Mouse (Mus musculus) c-Kit-positive CD71-positive TER-119-positive erythroid progenitor cells, embryonic 14.5 days (primary cell): ENCODE results near the gene Tbc1d16.
"Not testable (repeated sequence)": the region's sequence is repeated elsewhere in the genome, so short reads cannot be mapped to it uniquely, and the experiment has no call there.

Experiments used
- DNase-seq: peaks from one replicate; pipeline ENCODE4 v3.0.0-alpha.2; 2013; ENCODE audit warnings: low spot score

Gene Tbc1d16

DNA sequence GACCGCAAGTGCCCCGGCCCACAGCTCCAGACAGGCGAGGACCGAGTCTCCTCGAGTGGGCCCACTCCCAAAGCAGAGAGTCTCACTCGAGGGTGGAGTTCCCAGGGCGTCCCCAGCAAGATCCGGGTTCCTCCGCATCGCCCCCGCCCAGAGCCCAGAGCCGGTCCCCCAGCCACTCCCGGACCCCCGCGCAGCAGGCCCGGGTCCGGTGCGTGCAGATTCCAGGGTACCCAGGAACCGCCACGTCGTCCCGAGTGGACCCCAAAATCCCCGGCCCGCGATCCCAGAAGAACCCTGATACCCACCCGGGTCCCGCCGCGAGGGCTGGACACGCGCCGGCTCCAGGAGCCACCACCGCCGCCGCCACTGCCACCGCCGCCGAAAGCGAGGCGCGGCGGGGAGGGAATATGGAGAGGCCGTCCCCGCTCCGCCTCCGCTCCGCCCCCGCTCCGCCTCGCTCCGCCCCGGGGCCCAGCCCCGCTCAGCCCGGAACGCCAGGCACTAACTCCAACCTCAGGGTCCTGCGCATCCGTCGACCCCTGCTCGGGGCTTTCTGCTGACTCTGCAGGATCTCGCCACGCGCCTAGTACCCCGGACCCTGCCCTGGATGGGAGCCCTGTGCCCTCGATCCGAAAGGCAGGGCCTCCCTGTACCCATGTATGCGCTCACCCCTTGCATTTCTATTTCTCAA is at the start of gene Tbc1d16, which contains the start of gene Ccdc40:
Tbc1d16 (minus strand) TSS at position 409 of the 691 bp plus-strand sequence.
Ccdc40 (plus strand) TSS at position 482 of the 691 bp plus-strand sequence.
- DNase-seq = peak; percentile 48

DNA sequence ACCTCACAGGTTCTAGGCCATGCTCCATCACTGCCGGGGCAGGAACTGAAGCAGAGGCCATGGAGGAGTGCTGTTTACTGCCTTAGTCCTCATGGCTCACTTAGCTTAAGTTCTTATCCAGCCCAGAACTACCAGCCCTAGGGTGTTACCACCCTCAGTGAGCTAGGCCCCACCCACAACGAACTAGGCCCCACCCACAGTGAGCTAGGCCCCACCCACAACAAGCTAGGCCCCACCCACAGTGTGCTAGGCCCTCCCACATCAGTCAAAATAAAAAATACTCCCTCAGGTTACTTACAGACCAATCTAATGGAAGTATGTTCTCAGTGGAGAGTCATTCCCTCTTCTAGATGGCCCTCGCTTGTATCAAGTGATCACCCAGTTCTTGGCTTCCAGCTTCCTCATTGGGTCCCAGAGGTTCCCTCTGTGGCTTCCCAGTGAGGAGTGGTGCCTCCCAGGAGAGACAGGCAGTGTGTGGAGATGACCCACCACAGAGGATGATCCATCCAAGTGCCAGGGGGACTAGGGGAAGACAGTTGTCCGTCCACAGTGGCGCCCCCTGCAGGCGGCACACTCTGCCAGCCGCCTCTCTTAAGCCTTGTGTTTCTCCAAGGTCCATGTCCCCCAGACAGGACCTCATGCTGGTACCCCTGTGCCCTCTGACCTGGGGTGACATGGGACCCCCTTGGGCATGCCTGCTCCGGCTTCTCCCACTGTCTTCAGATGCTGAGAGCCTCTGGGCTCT is 45.1 kb upstream of the Tbc1d16 start:
- DNase-seq = no peak

DNA sequence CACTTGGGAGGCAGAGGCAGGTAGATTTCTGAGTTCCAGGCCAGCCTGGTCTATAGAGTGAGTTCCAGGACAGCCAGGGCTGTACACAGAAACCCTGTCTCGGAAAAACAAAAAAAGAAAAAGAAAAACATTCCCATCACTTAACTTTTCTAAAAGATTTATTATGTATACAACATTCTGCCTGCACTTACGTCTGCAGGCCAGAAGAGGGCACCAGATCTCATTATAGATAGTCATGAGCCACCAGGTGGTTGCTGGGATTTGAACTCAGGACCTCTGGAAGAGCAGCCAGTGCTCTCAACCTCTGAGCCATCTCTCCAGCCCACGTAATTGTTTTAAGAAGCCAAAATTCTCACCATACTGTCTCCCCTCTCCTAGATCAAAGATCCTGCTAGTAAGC is 44.2 kb upstream of the Tbc1d16 start:
- DNase-seq = not testable (repeated sequence)

DNA sequence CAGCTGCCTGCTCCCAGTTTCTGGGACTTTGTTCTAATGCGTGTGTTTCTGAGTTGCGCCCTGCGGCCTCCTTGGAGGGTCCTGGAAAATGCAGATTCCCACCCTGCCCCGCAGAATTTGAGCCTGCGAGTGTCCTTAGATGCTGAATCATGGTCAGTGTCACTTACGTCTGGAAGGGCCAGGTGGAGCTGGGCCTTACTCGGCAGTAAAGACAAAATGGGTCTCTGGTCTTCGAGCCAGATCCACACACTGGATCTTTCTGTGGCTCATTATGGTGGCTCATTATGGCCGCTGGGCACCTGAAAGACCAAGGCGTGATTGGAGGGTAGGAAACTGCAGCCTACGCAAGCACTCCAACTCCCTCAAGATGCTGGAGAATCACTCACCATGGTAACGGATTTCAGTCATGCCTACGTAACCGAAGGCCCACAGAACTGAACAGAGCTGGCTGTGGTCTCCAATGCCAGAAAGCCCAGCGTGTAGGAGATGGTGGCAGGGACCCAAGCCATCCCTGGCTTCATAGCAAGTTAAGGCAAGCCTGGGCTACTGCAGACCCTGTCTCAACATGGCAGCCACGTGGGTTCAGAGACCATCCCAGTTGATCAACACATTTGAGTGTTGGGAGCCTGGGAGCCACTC is 40.4 kb upstream of the Tbc1d16 start:
- no peak for DNase-seq

DNA sequence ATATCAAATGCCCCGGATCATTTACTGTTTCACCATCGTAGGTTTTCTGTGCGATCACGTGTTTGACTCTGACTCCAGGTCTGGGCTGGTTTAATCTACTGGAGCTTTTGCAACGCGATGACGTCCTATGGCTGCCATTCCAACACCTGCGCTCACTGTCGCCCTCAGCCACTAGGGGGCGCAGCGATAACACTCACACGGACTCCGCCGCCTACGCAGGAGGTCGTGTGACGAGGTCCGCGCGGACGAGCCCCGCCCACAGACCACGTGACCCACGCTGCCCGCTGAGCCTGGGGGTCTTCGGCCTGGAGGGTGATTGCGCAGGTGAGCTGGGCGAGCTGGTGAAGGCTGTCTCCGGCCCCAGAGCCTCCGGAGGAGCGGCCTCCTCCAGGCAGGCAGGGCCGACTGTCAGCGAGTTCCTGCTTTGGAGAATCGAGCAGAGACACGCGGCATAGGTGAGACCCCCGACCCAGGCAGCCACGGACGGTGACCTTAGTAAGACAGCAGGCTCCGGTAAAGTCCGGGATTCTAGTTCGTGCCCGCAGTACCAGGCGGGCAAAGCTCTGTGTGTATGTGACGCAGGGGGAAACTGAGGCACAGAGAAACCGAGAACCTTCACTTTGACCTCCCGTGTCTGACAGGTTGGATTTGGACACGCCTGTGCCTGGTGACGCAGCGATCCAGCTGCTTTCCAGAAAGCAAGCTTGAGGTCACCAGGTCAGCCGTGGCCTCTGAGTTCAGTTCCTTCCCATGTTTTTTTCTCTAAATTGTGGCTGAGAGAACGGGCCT is 39.7 kb upstream of the Tbc1d16 start, which contains the start of gene Gaa:
Gaa (plus strand) TSS at position 120 of the 789 bp plus-strand sequence.
- DNase-seq = peak; percentile 98

DNA sequence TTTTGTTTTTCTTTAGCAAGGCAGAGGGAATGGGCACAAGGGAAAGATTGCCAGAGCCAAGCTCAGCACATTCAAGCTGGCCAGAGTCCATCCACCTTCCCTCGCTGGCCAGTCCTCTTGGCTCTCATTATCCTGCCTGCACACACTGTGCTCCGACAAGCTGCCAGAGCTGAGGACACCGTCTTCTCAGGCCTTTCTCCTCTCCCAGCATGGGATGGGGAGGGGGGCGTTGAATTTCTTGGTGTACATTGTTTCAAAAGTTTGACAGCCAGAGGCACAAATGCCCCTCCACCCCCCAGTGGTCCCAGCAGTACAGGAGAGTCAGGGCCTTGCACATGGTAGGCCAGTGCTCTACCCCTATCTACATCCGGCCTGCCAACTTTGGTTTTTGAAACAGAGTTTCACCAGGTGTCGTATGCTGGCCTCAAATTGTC is 39.0 kb upstream of the Tbc1d16 start:
- DNase-seq = no peak

DNA sequence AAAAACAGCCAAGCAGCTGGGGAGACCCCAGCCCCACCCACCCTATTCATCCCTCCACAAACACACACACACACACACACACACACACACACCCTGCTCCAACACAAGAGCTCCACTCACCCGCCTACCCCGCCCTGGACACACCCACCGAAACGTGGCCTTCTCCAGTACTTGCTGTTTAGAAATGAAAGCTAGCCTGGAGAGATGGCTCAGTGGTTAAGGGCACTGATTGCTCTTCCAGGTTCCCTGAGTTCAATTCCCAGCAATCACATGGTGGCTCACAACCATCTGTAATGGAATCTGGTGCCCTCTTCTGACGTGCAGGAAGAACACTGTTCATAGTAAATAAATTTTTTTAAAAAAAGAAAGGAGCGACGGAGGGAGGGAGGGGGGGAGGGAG is 37.5 kb upstream of the Tbc1d16 start:
- no peak for DNase-seq

DNA sequence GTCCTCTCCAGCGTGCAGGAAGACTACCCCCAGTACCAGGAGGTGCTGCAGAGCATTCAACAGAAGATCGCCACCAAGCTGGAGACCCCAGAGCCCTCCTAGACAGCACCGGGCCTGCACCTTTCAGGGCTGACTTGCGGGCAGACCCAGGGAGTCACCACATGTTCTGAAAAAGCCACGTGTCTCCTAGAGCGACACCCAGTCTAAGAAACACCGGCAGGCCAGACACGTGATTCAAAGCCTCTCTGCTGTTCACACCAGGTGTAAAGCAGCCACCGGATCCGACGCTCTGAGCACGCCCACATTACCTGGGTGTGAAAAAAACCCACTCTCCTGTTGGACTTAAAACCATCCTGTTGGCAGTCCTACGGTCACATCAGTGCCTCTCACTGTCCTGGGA is 36.1 kb upstream of the Tbc1d16 start:
- DNase-seq = no peak

DNA sequence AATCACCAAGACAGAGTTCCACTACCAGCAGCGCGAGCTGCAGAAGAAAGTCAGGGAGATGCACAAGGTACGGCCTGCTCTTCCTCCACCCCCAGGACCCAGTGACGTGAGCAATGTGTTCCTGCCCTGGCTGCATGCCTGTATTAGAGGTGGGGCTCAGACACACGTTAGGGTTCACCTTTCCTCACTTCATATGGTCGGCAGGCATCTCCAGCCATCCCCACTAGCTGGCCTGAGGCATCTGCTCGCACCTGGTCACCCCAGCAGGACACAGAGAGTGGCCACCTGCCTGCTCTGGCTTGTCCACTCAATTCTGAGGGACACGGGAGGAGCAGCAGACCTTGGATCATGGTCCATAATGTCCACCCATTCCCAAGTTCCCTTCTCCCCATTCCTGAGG is 31.7 kb upstream of the Tbc1d16 start:
- no peak for DNase-seq

DNA sequence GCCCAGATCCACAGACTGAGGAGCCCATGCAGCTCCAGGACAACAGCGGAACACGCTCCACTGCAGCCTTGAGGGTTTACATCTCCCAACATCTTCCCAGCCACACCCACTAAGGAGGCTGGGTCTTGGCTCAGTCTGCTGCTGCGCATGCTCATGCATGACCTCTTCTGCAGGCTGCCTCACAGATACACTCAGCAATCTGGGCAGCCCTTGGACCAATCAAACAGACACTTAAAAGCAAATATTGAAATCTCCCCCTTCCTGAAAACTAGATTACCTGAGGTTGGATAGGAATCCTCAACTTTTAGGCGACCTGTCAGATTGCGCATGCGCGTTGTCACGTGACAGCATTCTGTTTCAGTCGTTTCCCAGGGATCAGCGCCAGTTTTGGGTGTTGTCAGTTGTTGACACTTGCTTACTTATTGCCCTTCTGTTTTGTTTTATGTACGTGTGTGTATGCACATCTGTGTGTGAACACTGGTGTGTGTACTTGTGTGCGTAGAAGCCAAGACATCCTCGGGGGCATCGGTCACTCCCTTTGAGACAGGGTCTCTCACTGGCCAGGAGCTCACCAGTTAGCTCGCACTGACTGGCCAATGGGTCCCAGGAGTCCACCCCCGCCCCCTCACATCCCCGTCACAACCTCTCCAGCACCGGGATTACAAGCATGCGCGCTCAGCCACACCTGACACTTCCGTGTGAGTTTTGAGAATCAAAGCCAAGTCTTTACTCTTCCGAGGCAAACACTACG is 30.4 kb upstream of the Tbc1d16 start:
- DNase-seq = peak; percentile 61

DNA sequence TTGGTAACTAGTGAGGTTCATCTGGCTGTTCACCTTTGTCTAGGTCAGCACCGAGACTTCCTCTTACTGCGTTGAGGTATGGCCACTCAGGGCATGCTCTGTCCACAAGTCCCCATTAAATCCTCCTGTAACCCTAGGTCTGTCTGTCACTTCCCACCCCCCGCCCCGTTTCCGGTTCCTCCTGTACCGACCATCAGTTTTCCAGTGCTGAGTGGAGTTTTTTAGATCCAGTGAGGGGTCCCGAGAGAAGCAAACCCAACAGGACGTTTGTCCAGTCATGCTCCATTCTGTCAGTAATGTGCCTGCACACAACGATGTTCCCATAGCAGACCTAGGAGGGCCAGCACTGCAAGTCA is 29.9 kb upstream of the Tbc1d16 start:
- DNase-seq = no peak

DNA sequence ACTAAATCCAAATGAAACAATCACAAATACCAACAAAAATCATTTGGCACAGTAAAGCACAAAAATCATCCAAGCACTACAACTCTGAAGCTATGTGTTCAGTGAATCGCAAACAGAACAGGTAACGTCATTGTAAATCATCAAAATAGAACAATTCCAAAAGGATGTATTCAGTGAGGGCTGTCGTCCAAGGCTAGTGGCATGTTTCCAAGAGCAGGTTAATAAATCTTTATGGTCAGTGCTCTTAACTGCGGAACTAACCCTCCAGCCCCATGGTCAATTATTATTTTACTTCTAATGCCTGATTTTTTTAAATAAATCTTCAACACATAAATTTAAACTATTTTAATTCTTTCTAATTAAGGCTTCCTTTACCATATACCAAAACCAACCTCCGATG is 28.3 kb upstream of the Tbc1d16 start:
- DNase-seq = not testable (repeated sequence)

DNA sequence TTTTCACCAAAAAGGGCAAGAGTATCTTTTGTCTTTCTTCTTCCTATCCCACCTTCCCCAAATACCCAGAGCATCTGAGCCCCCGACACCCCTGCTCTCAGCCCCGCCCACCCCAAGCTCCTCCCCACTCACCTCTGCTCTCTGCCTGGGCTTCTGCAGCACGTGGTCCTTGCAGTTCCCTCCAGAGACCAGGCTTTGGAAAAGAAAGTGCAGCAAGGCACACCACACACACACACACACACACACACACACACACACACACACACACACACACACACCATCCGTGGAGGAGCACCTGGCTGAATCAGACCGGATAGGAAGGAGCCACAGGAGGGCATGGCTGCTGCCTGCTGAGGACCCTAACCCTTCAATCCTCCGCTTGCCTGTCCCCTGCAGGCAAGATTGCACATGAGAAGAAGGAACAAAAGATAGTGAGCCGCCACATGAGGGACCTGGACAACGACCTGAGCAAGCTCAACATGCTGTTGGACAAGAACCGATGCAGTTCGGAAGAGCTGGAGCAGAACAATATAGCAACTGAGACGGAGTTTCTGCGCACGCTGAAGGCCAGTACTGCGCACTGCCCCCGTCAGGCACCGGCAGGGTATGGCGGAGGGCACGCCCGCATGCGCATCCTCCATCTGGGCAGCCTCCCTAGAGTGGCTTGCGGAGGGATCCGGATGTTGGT is 24.7 kb upstream of the Tbc1d16 start:
- DNase-seq = no peak

DNA sequence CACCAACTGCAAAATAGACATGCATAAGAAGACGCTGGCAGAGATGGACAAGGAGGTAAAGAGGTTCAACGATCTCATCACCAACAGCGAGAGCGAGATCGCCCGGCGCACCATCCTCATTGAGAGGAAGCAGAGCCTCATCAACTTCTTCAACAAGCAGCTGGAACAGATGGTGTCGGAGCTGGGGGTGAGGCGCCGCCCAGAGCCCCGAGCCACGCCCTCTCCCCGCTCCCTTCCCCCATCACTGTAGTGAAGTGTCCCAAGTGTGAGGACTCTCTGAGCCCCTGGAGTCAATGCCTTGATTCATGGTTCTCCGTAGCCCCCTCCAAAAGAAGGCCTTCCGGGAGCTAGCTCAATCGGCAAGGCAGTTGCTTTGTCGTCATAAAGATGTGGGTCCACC is 22.7 kb upstream of the Tbc1d16 start:
- DNase-seq = no peak

DNA sequence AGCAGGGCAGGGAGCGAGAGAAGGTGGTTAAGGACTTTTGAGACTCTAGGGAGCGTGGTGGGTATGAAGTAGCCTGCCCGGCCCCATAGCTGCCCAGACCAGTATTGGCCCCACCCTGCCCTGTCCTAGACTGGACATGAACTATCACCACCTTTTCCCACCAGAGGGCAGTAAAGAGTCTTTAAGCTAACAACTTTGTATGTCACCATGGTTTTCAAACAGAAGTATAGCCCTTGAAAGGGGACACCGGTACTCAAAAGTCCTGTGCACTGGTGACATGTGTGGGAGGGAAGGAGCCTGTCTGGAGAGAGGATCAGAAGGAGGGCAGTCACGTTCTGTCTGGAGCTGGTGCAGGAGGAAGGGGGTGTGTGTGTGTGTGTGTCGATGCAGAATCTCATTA is 20.7 kb upstream of the Tbc1d16 start:
- DNase-seq = peak; percentile 62

DNA sequence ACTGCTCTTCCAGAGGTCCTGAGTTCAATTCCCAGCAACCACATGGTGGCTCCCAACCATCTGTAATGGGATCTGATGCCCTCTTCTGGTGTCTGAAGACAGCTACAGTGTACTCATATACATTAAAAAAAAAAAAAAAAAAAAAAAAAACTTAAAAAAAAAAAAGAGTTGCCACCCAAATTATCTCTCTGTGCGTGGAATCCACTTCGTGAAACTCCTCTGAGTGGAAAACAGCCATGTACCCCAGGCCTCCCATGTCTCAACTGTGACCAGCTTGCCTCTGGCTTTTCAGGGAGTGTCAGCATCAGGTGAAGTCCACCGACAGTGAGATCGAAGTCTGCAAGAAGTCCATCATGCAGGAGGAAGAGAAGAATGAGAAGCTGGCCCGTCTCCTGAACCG is 17.2 kb upstream of the Tbc1d16 start:
- not testable (repeated sequence) for DNase-seq

DNA sequence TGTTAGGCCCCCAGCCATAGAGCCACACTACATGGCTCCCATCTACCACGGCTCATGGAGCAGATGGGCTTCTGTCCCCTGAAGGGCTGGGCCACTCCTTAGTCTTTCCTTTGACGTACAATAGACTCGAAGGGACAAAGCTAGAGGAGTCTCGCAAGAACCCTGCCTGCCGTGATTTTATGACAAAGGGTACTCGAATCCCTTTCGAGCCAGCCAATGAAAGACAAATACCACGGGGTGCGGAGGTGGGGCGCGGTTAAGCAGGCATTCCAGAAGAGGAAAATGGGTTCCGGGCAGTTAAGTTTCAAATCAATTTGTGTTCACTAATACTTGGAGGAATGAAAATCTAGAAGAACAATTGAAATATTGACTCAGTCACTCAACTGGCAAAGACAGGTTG is 11.2 kb upstream of the Tbc1d16 start:
- no peak for DNase-seq

DNA sequence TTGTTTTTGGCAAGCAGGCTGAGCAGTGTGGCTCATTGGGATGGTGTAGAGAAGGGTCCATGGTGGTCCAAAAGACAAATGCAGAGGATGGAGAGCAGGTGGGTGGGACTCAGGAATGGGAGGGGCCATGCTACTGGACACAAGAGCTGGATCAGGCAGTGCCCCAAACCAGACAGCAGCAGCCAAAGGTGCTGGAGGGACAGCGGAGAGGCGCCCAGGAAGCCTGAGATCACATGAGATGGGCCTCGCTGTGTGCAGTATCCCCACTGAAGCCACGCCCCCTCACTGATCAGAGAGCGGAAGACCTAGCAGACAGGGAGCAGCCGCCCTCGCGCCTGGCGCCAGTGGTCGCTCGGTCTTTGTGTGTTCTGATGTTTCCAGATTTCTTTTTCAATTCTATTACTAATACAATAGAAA is 10.0 kb upstream of the Tbc1d16 start:
- DNase-seq = peak; percentile 46

DNA sequence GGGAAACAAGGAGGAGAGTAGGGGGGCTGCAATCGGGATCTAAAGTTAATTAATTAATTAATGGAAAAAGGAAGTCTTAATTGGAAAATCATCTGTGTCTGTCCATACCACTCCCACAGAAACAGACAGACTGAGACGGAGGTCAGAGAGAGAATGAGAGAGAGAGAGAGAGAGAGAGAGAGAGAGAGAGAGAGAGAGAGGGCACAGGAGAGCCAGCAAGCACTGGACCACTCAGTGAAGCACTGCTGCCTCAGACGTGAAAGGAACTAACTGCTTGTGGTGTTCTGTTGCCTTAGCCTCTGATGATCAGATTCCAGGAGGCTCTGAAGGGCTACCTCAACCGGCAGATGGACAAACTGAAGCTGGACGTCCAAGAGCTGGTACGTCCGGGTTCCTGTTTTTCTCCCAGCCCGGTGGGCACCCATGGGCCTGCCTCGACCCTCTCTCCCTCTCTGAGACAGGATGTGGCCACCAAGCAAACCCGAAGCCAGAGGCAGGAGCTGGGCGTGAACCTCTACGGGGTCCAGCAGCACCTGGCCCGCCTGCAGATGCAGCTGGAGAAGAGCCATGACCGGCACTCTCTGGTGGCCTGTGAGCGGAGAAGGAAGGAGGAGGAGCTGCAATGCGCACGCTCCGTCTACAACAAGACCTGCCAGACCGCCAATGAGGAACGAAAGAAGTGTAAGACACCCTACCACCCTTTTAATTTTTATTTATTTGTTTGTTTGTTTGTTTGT is 9.4 kb upstream of the Tbc1d16 start:
- no peak for DNase-seq

DNA sequence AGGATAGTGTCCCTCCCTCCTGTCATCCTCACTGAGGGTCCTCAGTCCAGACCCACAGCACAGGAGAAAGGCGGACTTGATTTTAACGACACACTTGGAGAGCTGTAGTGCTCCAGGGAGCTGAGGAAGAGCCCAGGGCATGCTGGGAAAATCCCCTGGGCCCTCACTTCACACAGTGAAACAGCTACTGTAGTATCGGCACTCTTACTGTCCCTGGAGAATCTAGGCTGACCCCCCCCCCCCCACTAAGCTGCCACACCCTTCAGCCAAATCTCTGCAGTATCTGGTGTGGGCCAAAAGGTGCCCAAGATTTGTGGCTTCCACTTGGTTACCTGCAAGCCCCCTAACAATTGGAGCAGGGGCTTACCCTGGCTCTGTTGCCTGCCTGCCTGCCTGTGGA is 8.7 kb upstream of the Tbc1d16 start:
- DNase-seq = no peak
